Mouse (Mus musculus) cerebellum, adult 2 months (tissue): ENCODE measurements around the gene Fam222a.

Experiments used
- CTCF ChIP-seq: fragments of 200-500 bp; IDR thresholded peaks from 2 replicates; pipeline ENCODE4 v1.5.1; 2011; ENCODE audit warnings: low read depth, mild to moderate bottlenecking, control low read depth, low read length, moderate library complexity, borderline replicate concordance; ENCODE audit not compliant: insufficient read depth
- POLR2A ChIP-seq: fragments of 200-500 bp; IDR thresholded peaks from 2 replicates; pipeline ENCODE4 v1.6.1; 2011; ENCODE audit warnings: low read length, control low read depth, borderline replicate concordance; ENCODE audit not compliant: insufficient read depth

DNA sequence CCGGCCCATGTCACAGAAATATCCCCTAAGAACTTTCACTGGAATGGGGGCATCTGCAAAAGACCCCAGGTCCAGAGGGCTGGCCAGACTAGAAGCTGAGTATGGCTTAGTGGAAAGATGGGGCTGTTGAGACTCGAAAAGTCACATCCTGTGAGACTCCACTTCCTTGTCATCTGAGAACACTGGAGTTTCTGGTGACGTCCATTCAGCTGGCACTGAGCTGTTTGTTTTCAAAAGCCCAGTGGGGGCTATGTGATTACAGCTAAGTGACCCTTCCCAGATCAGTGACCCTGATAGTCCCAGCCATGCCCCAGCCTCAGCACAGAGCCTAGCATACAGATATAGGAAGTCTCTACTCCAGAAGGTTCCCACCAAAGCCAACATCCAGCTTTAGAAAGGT is 83.6 kb downstream of the Fam222a start:
- TF ChIP-seq CTCF (no peak), POLR2A (no peak)
